Mouse (Mus musculus): ENCODE data around the gene Cmip.
A peak's percentile ranks its signal among the peaks of the same experiment; 100 is the strongest.

The Cmip gene

DNA sequence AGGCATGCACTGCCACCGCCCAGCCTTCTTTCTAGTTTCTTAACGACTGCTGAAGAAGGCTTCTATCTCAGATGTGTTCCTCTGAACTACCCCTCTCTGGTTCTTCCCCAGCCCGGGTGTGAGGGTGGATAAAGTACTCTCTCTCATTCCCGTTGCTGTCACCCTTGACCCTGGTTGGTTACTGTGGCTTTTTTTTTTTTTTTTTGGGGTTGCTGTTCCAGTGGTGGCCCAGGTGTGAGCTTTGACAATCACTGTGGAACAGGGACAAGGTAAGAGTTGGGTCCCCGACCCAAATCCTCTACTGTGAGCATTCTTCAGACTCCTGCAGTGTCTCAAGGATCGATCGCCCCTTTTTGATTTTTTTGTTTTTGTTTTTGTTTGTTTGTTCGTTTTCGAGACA, 214.8 kb downstream of the Cmip start:
- DNase-seq, result no peak

DNA sequence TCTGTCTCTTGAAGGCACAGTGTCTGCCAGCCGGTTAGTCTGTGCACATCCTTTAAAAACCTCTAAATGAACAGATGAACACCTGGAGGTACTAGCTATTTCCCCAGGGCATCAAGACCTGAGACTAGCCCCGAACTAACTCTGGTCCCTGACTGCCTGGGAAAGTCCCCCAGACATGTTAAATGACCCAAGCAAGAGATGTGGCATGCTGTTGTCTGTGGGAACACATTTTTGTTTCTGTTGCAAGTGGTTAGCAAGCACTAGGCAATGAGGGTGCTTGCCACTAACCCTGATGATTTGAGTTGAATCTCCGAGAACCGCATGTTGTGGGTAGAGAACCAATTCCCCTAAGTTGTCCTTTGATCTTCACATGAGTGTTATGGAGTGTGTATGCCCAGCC, 215.5 kb downstream of the Cmip start:
- no peak for DNase-seq

GRCm38 (mm10) chr8:117474944-117475343, 218.1 kb downstream of the Cmip start:
- DNase-seq, result peak; percentile 96 to 98

DNA sequence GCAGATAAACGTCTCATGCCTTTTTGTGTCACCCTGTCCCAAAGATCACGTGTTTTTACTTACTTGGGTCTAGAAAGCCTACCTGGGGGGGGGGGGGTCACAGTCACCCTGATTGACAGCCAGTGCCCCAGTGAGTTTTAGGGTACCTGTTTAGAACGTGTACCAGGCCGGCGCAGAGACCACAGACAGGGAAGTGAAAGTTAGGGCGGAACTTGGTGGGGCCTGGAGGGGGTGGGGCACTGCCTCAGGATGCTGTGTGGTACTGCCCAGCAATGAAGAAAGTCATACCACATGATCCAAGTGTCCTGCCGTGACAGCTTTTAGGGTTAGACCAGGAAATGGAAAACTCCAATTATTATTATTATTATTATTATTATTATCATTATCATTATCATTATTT, 219.0 kb downstream of the Cmip start:
- DNase-seq, result no peak

DNA sequence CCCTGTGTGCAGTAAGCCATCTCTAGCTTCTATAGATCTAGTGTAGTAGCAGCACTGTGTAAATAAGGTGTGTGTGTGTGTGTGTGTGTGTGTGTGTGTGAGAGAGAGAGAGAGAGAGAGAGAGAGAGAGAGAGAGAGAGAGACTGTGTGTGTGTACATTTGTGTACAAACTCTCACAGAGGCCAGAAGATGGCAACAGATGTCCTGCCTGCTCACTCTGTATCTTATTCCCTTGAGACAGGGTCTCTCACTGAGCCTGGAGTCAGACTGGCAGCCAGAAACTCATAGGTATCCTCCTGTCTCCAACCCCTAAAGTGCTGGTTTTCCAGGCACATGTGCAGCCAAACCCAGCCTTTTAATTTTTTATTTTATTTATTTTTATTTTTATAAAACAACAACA, 221.2 kb downstream of the Cmip start:
- no peak for DNase-seq

DNA sequence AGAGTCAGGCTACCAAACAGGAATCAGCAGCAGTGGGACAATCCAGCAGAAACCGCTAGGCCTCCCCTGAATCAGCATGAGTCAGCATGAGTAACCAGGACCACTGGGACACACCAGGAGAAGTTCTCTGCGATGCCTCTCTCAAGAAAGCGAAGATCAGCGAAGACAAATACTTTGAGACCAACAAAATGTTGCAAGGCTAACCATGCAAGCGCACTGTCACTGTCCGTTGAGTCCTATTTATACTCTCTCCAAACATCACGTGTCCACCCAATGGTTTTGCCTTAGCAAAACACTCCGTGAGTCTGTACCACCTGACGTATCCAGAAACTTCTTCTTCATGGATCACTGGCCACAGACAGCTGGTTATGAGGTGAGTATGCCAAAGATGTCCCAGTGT, 223.1 kb downstream of the Cmip start:
- no peak for DNase-seq

DNA sequence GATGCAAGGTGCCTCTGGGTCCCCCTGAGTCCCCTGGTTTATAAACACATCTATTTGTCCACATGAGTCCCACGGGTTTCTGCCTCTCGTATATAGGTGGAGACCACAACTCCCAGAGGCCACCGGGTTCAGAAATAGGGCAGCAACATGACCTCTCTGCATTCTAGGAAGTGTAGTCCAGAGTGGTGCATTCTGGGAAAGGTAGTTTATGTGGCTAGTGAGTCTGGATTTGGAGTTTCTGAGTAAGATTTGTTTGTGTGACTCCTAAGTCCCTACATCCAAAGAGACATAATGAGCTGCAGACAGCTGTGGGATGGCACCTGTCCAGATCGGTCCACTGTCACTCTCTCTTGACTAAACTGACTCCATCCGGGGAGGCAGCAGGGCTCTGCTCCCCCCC, 223.7 kb downstream of the Cmip start:
- DNase-seq, result no peak

- DNase-seq, result no peak
Observed at GRCm38 (mm10) chr8:117481830-117482229, 225.0 kb downstream of the Cmip start.

DNA sequence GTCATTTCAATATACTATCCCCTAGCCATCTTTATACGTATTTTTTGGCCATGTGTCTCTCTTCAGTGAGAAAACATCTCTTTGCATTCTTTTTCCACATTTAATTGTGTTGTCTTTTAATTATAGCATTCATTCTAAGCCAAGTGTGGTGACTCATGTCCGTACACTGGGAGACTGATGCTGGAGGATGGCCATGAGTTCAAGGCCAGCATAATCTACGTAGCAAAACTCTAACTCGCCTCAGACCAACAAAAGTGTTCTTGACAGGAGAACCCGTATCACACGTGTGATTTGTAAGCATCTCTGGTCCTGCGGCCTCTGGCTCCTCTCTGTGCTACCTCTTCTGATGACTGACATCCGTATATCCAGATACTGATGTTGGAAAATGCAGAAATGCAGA, 227.9 kb downstream of the Cmip start:
- no peak for DNase-seq

DNA sequence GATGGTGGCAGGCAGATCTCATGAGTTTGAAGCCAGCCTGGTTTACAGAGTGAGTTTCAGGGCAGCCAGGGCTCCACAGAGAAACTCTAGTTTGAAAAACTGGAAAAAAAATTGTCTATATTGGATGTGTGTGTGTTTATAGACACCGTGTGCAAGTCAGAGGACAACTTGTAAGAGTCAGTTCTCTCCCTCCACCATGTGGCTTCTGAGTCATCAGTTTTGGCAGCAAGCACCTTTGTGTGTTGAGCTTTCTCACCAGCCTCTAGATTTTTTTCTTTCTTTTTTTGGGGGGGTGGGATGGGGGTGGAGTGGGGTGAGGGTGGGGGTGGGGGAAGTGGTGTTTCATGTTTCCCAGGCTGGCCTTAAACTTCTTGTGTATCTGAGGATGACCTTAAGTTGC, 228.5 kb downstream of the Cmip start:
- no peak for DNase-seq

- no peak for DNase-seq
Observed at GRCm38 (mm10) chr8:117488246-117489005, 231.6 kb downstream of the Cmip start.

DNA sequence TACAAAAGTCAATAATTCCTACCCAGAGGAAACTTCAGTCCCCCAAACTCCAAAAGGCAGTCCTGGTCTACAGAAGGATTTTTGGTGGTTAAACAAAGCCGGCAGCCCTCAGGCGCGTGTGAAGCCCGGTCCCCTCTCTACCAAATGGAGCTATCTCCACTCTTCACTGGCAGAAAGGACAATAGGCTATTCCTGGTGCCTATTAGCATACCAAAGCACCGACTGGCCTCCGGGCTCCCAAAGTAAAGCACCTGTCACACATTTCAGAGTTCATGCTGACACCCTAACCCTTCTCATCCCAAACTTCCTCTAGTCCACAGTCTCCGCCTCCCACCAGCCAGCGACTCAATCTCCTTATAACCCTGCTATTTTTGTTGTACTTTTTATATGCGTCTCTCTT, 236.7 kb downstream of the Cmip start:
- no peak for DNase-seq

- DNase-seq, result peak in 1 of 2 experiments; percentile 5
Observed at GRCm38 (mm10) chr8:117494874-117495273, 238.0 kb downstream of the Cmip start.

DNA sequence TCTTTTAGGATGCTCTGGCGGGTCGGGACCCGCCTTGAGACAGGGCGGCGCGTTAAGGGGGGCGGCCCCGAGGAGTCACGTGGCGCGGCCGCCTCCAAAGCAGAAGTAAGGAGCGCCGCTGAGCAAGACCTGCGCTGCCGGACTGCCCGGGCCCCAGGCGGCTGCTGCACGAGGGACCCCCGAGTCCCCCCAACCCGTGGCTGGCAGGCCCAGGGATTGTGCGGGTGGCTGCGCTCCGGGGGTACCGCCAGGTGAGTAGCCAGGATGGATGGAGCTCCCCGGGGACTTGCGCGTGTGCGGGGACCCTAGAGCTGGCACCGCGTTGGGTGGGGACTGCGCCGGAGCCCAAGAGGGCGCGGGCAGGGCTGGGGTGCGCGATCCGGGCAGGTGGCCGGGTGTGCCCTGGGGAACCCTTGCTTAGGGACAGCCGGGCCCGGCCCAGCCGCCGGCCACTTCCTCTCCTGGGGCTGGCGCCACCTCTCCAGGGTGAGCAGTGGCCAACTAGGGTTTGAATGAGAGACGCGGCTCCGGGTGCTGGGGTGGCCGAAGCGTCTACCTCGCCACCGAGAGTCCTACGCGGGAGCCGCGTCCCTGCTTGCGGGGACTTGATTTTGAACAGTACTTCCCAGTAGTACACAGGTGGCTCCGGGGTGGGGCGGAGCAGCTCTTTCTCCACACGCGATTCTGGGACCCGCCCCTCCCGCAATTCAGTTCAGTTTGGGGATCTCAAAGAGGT, 241.5 kb downstream of the Cmip start, which contains the start of gene Plcg2:
Gene Plcg2 (plus strand): TSS at position 113 of the 736 bp plus-strand sequence.
- peak; percentile 52 to 69 for DNase-seq

- no peak for DNase-seq
Observed at GRCm38 (mm10) chr8:117498915-117499540, 242.2 kb downstream of the Cmip start.

GRCm38 (mm10) chr8:117500232-117500823, 243.5 kb downstream of the Cmip start:
- DNase-seq, result no peak

- no peak for DNase-seq
Observed at GRCm38 (mm10) chr8:117501323-117501722, 244.5 kb downstream of the Cmip start.

DNA sequence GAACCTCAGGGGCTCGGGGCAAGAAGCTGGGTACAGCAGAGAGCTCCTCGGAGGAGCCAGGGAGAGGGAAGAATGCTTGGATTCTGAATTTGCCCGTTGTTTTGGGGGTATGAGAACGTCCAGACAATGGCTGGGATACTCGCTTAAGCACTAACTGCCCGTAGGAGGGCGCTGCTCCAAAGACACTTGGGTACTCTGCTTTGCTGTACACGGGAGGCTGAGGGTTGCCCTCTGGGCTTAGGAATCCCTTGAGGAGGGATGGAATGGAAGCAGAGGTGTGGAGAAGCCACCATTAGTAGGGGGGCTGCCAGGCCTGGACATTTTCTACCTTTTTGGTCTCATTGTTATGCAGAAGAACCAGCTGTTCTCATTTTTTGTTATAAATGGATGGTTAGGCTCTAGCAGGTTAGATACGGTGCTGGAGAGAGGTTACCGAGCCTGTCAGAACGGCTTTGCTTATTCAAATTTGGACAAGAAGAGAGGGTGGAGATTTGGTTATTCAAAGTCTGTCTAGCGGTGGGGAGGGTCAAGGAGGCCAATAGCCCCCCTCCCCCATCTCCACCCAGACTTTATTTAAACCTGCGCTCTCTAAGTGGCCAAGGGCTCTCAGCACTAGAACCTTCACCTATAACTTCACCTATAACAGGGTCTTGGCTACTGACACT, 246.7 kb downstream of the Cmip start:
- no peak for DNase-seq

DNA sequence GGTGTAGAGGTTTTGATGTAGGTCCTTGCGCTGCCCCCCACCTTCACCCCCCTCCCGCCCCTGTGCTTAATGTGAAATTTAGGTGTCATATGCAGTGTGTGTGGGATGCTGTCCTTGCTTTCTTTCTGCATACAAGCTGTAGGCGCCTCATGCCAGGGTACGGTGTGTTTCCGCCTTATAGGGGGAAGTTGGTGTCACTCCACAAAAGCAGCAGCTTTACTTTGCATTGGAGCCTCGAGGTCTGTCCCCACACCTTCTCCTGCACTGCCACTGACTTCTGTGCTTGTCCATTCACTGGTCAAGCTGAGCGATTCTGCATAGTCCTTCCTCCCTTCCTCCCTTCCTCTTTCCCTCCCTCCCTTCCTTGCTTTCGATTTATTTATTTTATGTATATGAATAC, 250.8 kb downstream of the Cmip start:
- no peak for DNase-seq
